In the genomic region with DNA sequence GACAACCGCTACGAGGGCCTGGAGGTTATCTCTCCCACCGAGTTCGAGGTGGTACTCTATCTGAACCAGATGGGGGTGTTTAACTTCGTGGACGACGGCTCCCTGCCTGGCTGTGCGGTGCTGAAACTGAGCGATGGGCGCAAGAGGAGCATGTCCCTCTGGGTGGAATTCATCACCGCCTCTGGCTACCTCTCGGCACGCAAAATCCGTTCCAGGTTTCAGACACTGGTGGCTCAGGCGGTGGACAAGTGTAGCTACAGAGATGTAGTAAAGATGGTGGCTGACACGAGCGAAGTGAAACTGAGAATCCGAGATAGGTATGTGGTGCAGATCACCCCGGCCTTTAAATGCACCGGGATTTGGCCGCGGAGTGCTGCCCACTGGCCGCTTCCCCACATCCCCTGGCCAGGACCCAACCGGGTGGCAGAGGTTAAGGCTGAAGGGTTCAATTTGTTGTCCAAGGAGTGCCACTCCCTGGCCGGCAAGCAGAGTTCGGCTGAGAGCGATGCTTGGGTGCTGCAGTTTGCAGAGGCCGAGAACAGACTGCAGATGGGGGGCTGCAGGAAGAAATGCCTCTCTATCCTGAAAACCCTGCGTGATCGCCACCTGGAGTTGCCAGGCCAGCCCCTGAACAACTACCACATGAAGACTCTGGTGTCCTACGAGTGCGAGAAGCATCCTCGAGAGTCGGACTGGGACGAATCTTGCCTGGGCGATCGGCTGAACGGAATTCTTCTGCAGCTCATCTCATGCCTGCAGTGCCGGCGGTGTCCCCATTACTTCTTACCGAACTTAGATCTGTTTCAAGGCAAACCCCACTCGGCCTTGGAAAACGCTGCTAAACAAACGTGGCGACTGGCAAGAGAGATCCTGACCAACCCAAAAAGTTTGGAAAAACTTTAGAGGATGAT, we compare ENCODE assay signal across 8 mouse cellular contexts. TPM values are rescaled to one million over a fixed set of nuclear protein-coding genes. Genes with fewer than 3 reads are reported as not detected.
DNase-seq lines count a peak whose midpoint lies in the region; ATAC-seq lines count a peak whose summit lies in the region.

No protein-coding gene starts in this region.

- peak; percentile 44 to 83 for DNase-seq in adrenal gland, adult (ENCODE audit: inconsistent age in 2 of 2, low spot score in 1 of 2)
- no peak for DNase-seq in adrenal gland, postnatal 4 days (ENCODE audit: low spot score in 2 of 2)
- peak; percentile 17 for DNase-seq in adipocyte (ENCODE audit: low spot score)
- DNase-seq in embryonic facial prominence, embryonic 14.5 days (ENCODE audit: low spot score): no peak
- DNase-seq in heart, postnatal 14 days: peak; percentile 9 to 13
- peak; percentile 57 for DNase-seq in neural tube, embryonic 11.5 days (ENCODE audit: low spot score)
- no peak for DNase-seq in frontal cortex, postnatal 36 days (ENCODE audit: low spot score in 2 of 2)

- peak overlapping the region; percentile 52 for H3K4me3 ChIP-seq in embryonic facial prominence, embryonic 14.5 days (ENCODE audit: low read depth, low read length)
- peak overlapping the region; percentile 47 for H3K4me3 ChIP-seq in limb, embryonic 15.5 days
- H3K4me3 ChIP-seq in neural tube, embryonic 11.5 days (ENCODE audit: low read depth, low read length): peak overlapping the region; percentile 36

- peak overlapping the region; percentile 78 for H3K4me2 ChIP-seq in embryonic facial prominence, embryonic 14.5 days (ENCODE audit: low read depth, low read length)
- peak overlapping the region; percentile 53 for H3K4me2 ChIP-seq in limb, embryonic 15.5 days
- peak overlapping the region; percentile 57 for H3K4me2 ChIP-seq in neural tube, embryonic 11.5 days (ENCODE audit: low read depth)

- 7% methylated on average over 45 of the region's 45 CpGs for WGBS in embryonic facial prominence, embryonic 14.5 days
- WGBS in limb, embryonic 15.5 days: 10% methylated on average over 45 of the region's 45 CpGs
- under 1% methylated on average over 45 of the region's 45 CpGs for WGBS in neural tube, embryonic 11.5 days

- H3K9ac ChIP-seq in embryonic facial prominence, embryonic 14.5 days (ENCODE audit: low read depth, low read length): peak overlapping the region; percentile 91
- H3K9ac ChIP-seq in limb, embryonic 15.5 days: peak overlapping the region; percentile 54
- H3K9ac ChIP-seq in neural tube, embryonic 11.5 days (ENCODE audit: low read length): peak overlapping the region; percentile 41

- H3K27me3 ChIP-seq in embryonic facial prominence, embryonic 14.5 days (replicated peaks; ENCODE audit: control insufficient read depth, insufficient read depth, low read length): peaks cover 18% of the 10 kb centered on the region
- H3K27me3 ChIP-seq in limb, embryonic 15.5 days: peaks cover 30% of the 10 kb centered on the region
- peaks cover 57% of the 10 kb centered on the region for H3K27me3 ChIP-seq in neural tube, embryonic 11.5 days (ENCODE audit: control insufficient read depth, insufficient read depth, low read length)

- intact Hi-C loops in heart, postnatal 14 days (cut with DNase I): loop anchor here (10.0 kb wide), 1 partner anchor 259 kb away; no protein-coding TSS in a partner anchor

- H3K4me1 ChIP-seq in embryonic facial prominence, embryonic 14.5 days (ENCODE audit: control insufficient read depth, insufficient read depth, low read length): no peaks in the 10 kb centered on the region
- H3K4me1 ChIP-seq in limb, embryonic 15.5 days: peaks cover 30% of the 10 kb centered on the region
- H3K4me1 ChIP-seq in neural tube, embryonic 11.5 days (ENCODE audit: control insufficient read depth, insufficient read depth, low read length): peaks cover 24% of the 10 kb centered on the region

- ATAC-seq in embryonic facial prominence, embryonic 14.5 days (ENCODE audit: low read depth): no peak
- ATAC-seq in limb, embryonic 15.5 days (ENCODE audit: insufficient number of reproducible peaks, low FRiP score, low TSS enrichment, low read depth): no peak
- no peak for ATAC-seq in neural tube, embryonic 11.5 days (ENCODE audit: insufficient read depth, low FRiP score, low TSS enrichment)

- peak overlapping the region; percentile 89 for H3K27ac ChIP-seq in embryonic facial prominence, embryonic 14.5 days (replicated peaks; ENCODE audit: low read depth, low read length)
- H3K27ac ChIP-seq in limb, embryonic 15.5 days: peak overlapping the region; percentile 87
- H3K27ac ChIP-seq in neural tube, embryonic 11.5 days (ENCODE audit: low read depth, low read length): peak overlapping the region; percentile 34; the same call in 1 of the 2 replicates

- no peaks in the 10 kb centered on the region for H3K36me3 ChIP-seq in embryonic facial prominence, embryonic 14.5 days (ENCODE audit: control insufficient read depth, insufficient read depth, low read length)
- no peaks in the 10 kb centered on the region for H3K36me3 ChIP-seq in limb, embryonic 15.5 days
- H3K36me3 ChIP-seq in neural tube, embryonic 11.5 days (ENCODE audit: control insufficient read depth, insufficient read depth, low read length): no peaks in the 10 kb centered on the region

- H3K9me3 ChIP-seq in embryonic facial prominence, embryonic 14.5 days (ENCODE audit: control insufficient read depth, low read length): no peaks in the 10 kb centered on the region
- no peaks in the 10 kb centered on the region for H3K9me3 ChIP-seq in limb, embryonic 15.5 days
- H3K9me3 ChIP-seq in neural tube, embryonic 11.5 days (ENCODE audit: control insufficient read depth, low read length): no peaks in the 10 kb centered on the region

RNA-seq across cellular contexts. Expression of a gene that starts 1.1 kb away (rescaled TPM):
- total RNA-seq in adrenal gland, postnatal 4 days (2021): 1 to 10 TPM; 4.2 to 4.4 TPM
- 21.9 and 24.6 TPM in 2 replicates for polyA plus RNA-seq in embryonic facial prominence, embryonic 14.5 days (2014; fragmentation: Nextera tagmentation; extraction: Ambion mirVana)
- total RNA-seq in heart, postnatal 14 days (2021): not detected
- polyA plus RNA-seq in limb, embryonic 15.5 days (2015; fragmentation: Nextera tagmentation; extraction: Ambion mirVana): 16.3 and 17.6 TPM in 2 replicates
- 20.0 and 21.3 TPM in 2 replicates for polyA plus RNA-seq in neural tube, embryonic 11.5 days (2014; fragmentation: Nextera tagmentation; extraction: Ambion mirVana)

Comparison
In these comparisons a context has a peak if more than half of its experiments do, and no peak if none do; other contexts are left out.
1. DNase-seq: peak in adrenal gland, adult (2 of 2), adipocyte (single experiment), heart, postnatal 14 days (2 of 2) and neural tube, embryonic 11.5 days (single experiment); none in adrenal gland, postnatal 4 days (0 of 2), embryonic facial prominence, embryonic 14.5 days (single experiment) and frontal cortex, postnatal 36 days (0 of 2).
2. H3K27ac ChIP-seq: peak in every context shown above with its lines; median percentile 89 in embryonic facial prominence, embryonic 14.5 days; 87 in limb, embryonic 15.5 days; 34 in neural tube, embryonic 11.5 days.
3. H3K9ac ChIP-seq: peak in every context shown above with its lines; median percentile 91 in embryonic facial prominence, embryonic 14.5 days; 54 in limb, embryonic 15.5 days; 41 in neural tube, embryonic 11.5 days.
4. Peak in every context shown above with its lines, with median percentiles within 50 percentile points of each other: H3K4me2 ChIP-seq and H3K4me3 ChIP-seq.